Mouse (Mus musculus): ENCODE results near the gene Nfia.

Nfia gene

GRCm38 (mm10) chr4:98109911-98110310 is 337.4 kb downstream of the Nfia start:
- DNase-seq = no peak

- peak; percentile 43 to 69 for DNase-seq
These were observed 340.9 kb downstream of the Nfia start for GRCm38 (mm10) chr4:98113289-98114024.

GRCm38 (mm10) chr4:98114966-98115365 is 342.4 kb downstream of the Nfia start:
- DNase-seq = no peak

GRCm38 (mm10) chr4:98115401-98115800 is 342.9 kb downstream of the Nfia start:
- no peak for DNase-seq

- no peak for DNase-seq
These were observed 343.5 kb downstream of the Nfia start for GRCm38 (mm10) chr4:98116046-98116445.

GRCm38 (mm10) chr4:98118126-98118525 is 345.6 kb downstream of the Nfia start:
- DNase-seq = no peak

GRCm38 (mm10) chr4:98118761-98119675 is 346.5 kb downstream of the Nfia start:
- no peak for DNase-seq

GRCm38 (mm10) chr4:98119949-98120531 is 347.5 kb downstream of the Nfia start:
- no peak for DNase-seq

- DNase-seq = no peak
These were observed 348.3 kb downstream of the Nfia start for GRCm38 (mm10) chr4:98120706-98121340.

GRCm38 (mm10) chr4:98126003-98126677 is 353.6 kb downstream of the Nfia start:
- no peak for DNase-seq

- DNase-seq = no peak
These were observed 358.3 kb downstream of the Nfia start for GRCm38 (mm10) chr4:98130798-98131197.

- DNase-seq = no peak
These were observed 361.5 kb downstream of the Nfia start for GRCm38 (mm10) chr4:98134027-98134426.

- no peak for DNase-seq
These were observed 363.5 kb downstream of the Nfia start for GRCm38 (mm10) chr4:98136072-98136471.

GRCm38 (mm10) chr4:98142879-98143436 is 370.4 kb downstream of the Nfia start:
- no peak for DNase-seq

GRCm38 (mm10) chr4:98150576-98150975 is 378.0 kb downstream of the Nfia start:
- DNase-seq = no peak

- DNase-seq = no peak
These were observed 385.4 kb downstream of the Nfia start for GRCm38 (mm10) chr4:98157921-98158320.

- no peak for DNase-seq
These were observed 393.8 kb downstream of the Nfia start for GRCm38 (mm10) chr4:98166379-98166778.

All from thymus, postnatal 36 days (tissue).